Mouse (Mus musculus): ENCODE measurements around the gene Irf3.

The Irf3 gene

GRCm38 (mm10) chr7:45033722-45034359 is 36.4 kb downstream of the Irf3 start:
- no peak for DNase-seq (ENCODE audit: low read depth, low spot score)

GRCm38 (mm10) chr7:45035631-45036030 is 38.2 kb downstream of the Irf3 start:
- no peak for DNase-seq (ENCODE audit: low read depth, low spot score)

GRCm38 (mm10) chr7:45036702-45037101 is 39.3 kb downstream of the Irf3 start:
- DNase-seq (ENCODE audit: low read depth, low spot score): no peak

GRCm38 (mm10) chr7:45037720-45038361 is 40.4 kb downstream of the Irf3 start:
- DNase-seq (ENCODE audit: low read depth, low spot score): peak; percentile 42

GRCm38 (mm10) chr7:45038411-45038810 is 41.0 kb downstream of the Irf3 start:
- DNase-seq (ENCODE audit: low read depth, low spot score): no peak

- no peak for DNase-seq (ENCODE audit: low read depth, low spot score)
Measured at GRCm38 (mm10) chr7:45040851-45041250, 43.4 kb downstream of the Irf3 start.

GRCm38 (mm10) chr7:45043307-45043706 is 45.9 kb downstream of the Irf3 start:
- no peak for DNase-seq (ENCODE audit: low read depth, low spot score)

- no peak for DNase-seq (ENCODE audit: low read depth, low spot score)
Measured at GRCm38 (mm10) chr7:45045741-45046140, 48.3 kb downstream of the Irf3 start.

- DNase-seq (ENCODE audit: low read depth, low spot score): no peak
Measured at GRCm38 (mm10) chr7:45046853-45047350, 49.5 kb downstream of the Irf3 start.

GRCm38 (mm10) chr7:45047491-45047890 is 50.0 kb downstream of the Irf3 start:
- no peak for DNase-seq (ENCODE audit: low read depth, low spot score)

- no peak for DNase-seq (ENCODE audit: low read depth, low spot score)
Measured at GRCm38 (mm10) chr7:45048001-45048890, 50.8 kb downstream of the Irf3 start.

- DNase-seq (ENCODE audit: low read depth, low spot score): no peak
Measured at GRCm38 (mm10) chr7:45048923-45049657, 51.6 kb downstream of the Irf3 start.

GRCm38 (mm10) chr7:45050945-45051600 is 53.6 kb downstream of the Irf3 start:
- no peak for DNase-seq (ENCODE audit: low read depth, low spot score)

GRCm38 (mm10) chr7:45051601-45051974 is 54.1 kb downstream of the Irf3 start:
- DNase-seq (ENCODE audit: low read depth, low spot score): no peak

Measured in c-Kit-negative CD71-positive TER-119-positive erythroid progenitor cells, embryonic 14.5 days (primary cell).